ENCODE assay signal across 8 mouse cellular contexts in genomic region chr2:174018002-174018401, GRCm38 (mm10). TPM values are rescaled to one million over a fixed set of nuclear protein-coding genes. Genes with fewer than 3 reads are reported as not detected.
DNase-seq lines count a peak whose midpoint lies in the region; ATAC-seq and TF ChIP-seq lines count a peak whose summit lies in the region.

No protein-coding gene starts in this region.

- no peak overlapping the region for H3K9ac ChIP-seq in CH12.LX (ENCODE audit: insufficient read depth, low read depth)
- H3K9ac ChIP-seq in intestine, embryonic 16.5 days (ENCODE audit: low read depth, low read length): no peak overlapping the region

- no peak for TF ChIP-seq EP300 in CH12.LX (IDR thresholded peaks at IDR 0.05; ENCODE audit: low read length)

- DNase-seq in heart, adult 11 months: peak; percentile 94
- DNase-seq in heart, postnatal 36 days: no peak
- DNase-seq in CH12.LX (ENCODE audit: extremely low read depth): no peak
- DNase-seq in cerebellum, postnatal 36 days: no peak
- no peak for DNase-seq in urinary bladder, postnatal 36 days (ENCODE audit: low spot score in 2 of 2)
- DNase-seq in retina, postnatal 1 day: no peak

- no peaks in the 10 kb centered on the region for H3K79me2 ChIP-seq in CH12.LX (replicated peaks; ENCODE audit: control insufficient read depth, extremely low read depth, insufficient read depth, poor library complexity, severe bottlenecking)

- peaks cover 65% of the 10 kb centered on the region for H3K27me3 ChIP-seq in CH12.LX (replicated peaks)
- H3K27me3 ChIP-seq in intestine, embryonic 16.5 days (replicated peaks; ENCODE audit: control insufficient read depth, insufficient read depth, low read length): no peaks in the 10 kb centered on the region
- H3K27me3 ChIP-seq in megakaryocyte, embryonic 14.5 days (replicated peaks): no peaks in the 10 kb centered on the region

- H3K9me3 ChIP-seq in CH12.LX (replicated peaks; ENCODE audit: low read length): no peaks in the 10 kb centered on the region
- H3K9me3 ChIP-seq in intestine, embryonic 16.5 days (ENCODE audit: control insufficient read depth, low read length): no peaks in the 10 kb centered on the region
- H3K9me3 ChIP-seq in megakaryocyte, embryonic 14.5 days: no peaks in the 10 kb centered on the region

- dilution Hi-C loops in CH12.LX (cut with MboI; ENCODE audit: extremely low pct_ligation_motif_present, extremely low pct_unique_long_range_greater_than_20kb, low sequenced_read_pairs): no loop called here

- WGBS in intestine, embryonic 16.5 days: 45% methylated on average over 7 of the region's 7 CpGs

- peaks cover 0 to 6% of the 10 kb centered on the region in 2 experiments; a peak in 1 of 4 replicates for H3K4me1 ChIP-seq in CH12.LX (ENCODE audit: control insufficient read depth in 1 of 2, insufficient read depth in 2 of 2)
- H3K4me1 ChIP-seq in intestine, embryonic 16.5 days (ENCODE audit: control insufficient read depth, insufficient read depth, low read length): peaks cover 27% of the 10 kb centered on the region
- H3K4me1 ChIP-seq in megakaryocyte, embryonic 14.5 days: peaks cover 9% of the 10 kb centered on the region

- peak; percentile 72 for ATAC-seq in intestine, embryonic 16.5 days

- no peak for TF ChIP-seq CTCF in CH12.LX (conservative IDR thresholded peaks at IDR 0.05 in 1 of 2, IDR thresholded peaks at IDR 0.05 in 1 of 2; ENCODE audit: low read depth in 2 of 2, low read length in 2 of 2)

- no peaks in the 10 kb centered on the region for H3K36me3 ChIP-seq in CH12.LX (replicated peaks in 1 of 2; ENCODE audit: control insufficient read depth in 1 of 2, insufficient read depth in 1 of 2, low read length in 1 of 2)
- no peaks in the 10 kb centered on the region for H3K36me3 ChIP-seq in intestine, embryonic 16.5 days (ENCODE audit: control insufficient read depth, insufficient read depth, low read length)
- H3K36me3 ChIP-seq in megakaryocyte, embryonic 14.5 days (replicated peaks; ENCODE audit: low read length): no peaks in the 10 kb centered on the region

- no peak for TF ChIP-seq POLR2A in CH12.LX (IDR thresholded peaks at IDR 0.05; ENCODE audit: low read depth, low read length)

- no peak overlapping the region for H3K27ac ChIP-seq in CH12.LX (ENCODE audit: insufficient read depth, low read depth)
- peak overlapping the region; percentile 33 for H3K27ac ChIP-seq in intestine, embryonic 16.5 days (ENCODE audit: low read length)

- in situ Hi-C loops in CH12.LX (cut with MboI; ENCODE audit: low pct_ligation_motif_present, low pct_unique_long_range_greater_than_20kb, low sequenced_read_pairs): no loop called here

- H3K4me3 ChIP-seq in CH12.LX (replicated peaks in 1 of 3; ENCODE audit: low read depth in 2 of 3, low read length in 2 of 3, poor library complexity in 1 of 3): no peak overlapping the region
- no peak overlapping the region for H3K4me3 ChIP-seq in intestine, embryonic 16.5 days (ENCODE audit: low read length)
- H3K4me3 ChIP-seq in megakaryocyte, embryonic 14.5 days (replicated peaks): peak overlapping the region; percentile 78

- H3K4me2 ChIP-seq in CH12.LX (ENCODE audit: insufficient read depth, low read depth, poor library complexity, severe bottlenecking): no peak overlapping the region
- H3K4me2 ChIP-seq in intestine, embryonic 16.5 days (ENCODE audit: low read depth, low read length): 0 out of 2 replicates have a peak overlapping the region, but pooled peaks have one; percentile 2

- no peak for TF ChIP-seq RAD21 in CH12.LX (IDR thresholded peaks at IDR 0.05; ENCODE audit: low read depth, low read length)

- intact Hi-C loops in heart, postnatal 36 days (cut with DNase I): no loop called here

TF ChIP-seq in CH12.LX, 34 proteins besides CTCF, POLR2A, EP300 and RAD21:
- no peak for TF ChIP-seq PAX5 (IDR thresholded peaks at IDR 0.05; ENCODE audit: low read length)
- TF ChIP-seq MAFK (IDR thresholded peaks at IDR 0.05; ENCODE audit: insufficient replicate concordance, low read length): no peak
- TF ChIP-seq ELF1 (IDR thresholded peaks at IDR 0.05; ENCODE audit: low read depth, low read length): peak; percentile 29; the same call in 1 of the 2 replicates
- no peak for TF ChIP-seq ZKSCAN1 (IDR thresholded peaks at IDR 0.05; ENCODE audit: borderline replicate concordance, low read depth, low read length)
- TF ChIP-seq MEF2A (IDR thresholded peaks at IDR 0.05; ENCODE audit: borderline replicate concordance, low read depth, low read length): no peak
- TF ChIP-seq BHLHE40 (IDR thresholded peaks at IDR 0.05; ENCODE audit: low read depth, low read length): no peak
- TF ChIP-seq POLR2AphosphoS2 (IDR thresholded peaks at IDR 0.05; ENCODE audit: low read depth, low read length): no peak
- TF ChIP-seq NELFE (IDR thresholded peaks at IDR 0.05; ENCODE audit: low read depth, low read length): no peak

RNA-seq across cellular contexts. Expression of gene Stx16, which starts 58.1 kb away (rescaled TPM):
- 10 to 100 TPM; 20.5 to 23.7 TPM for total RNA-seq in heart, postnatal 36 days (2021)
- 17.2 and 22.5 TPM in 2 replicates for total RNA-seq in CH12.LX (2012; rRNA removed)
- total RNA-seq in CH12.LX (2014; rRNA removed): 18.8 and 21.0 TPM in 2 replicates
- polyA plus RNA-seq in CH12.LX (2012; ENCODE audit: insufficient read length, low read depth): 33.2 and 40.7 TPM in 2 replicates
- 8.3 and 9.1 TPM in 2 replicates for polyA plus RNA-seq in intestine, embryonic 16.5 days (2015; fragmentation: Nextera tagmentation; extraction: Ambion mirVana)
- polyA plus RNA-seq in megakaryocyte, embryonic 14.5 days (2012; ENCODE audit: insufficient read depth, low replicate concordance): 13.6 and 41.1 TPM in 2 replicates
